ENCODE assay signal across 8 mouse cellular contexts in genomic region chr3:95905146-95905939, GRCm38 (mm10). TPM values are rescaled to one million over a fixed set of nuclear protein-coding genes. Genes with fewer than 3 reads are reported as not detected.
DNase-seq lines count a peak whose midpoint lies in the region; ATAC-seq lines count a peak whose summit lies in the region.

No protein-coding gene starts in this region.

- intact Hi-C loops in left cerebral cortex, postnatal 4 days (cut with DNase I) = no loop called here
- intact Hi-C loops in left cerebral cortex, postnatal 25 days (cut with DNase I) = no loop called here

- under 1% methylated on average over 18 of the region's 18 CpGs for WGBS in heart, embryonic 15.5 days

- peak overlapping the region; percentile 47 for H3K4me3 ChIP-seq in heart, embryonic 15.5 days

- peak overlapping the region; percentile 56 for H3K9ac ChIP-seq in heart, embryonic 15.5 days

- H3K4me1 ChIP-seq in heart, embryonic 15.5 days (replicated peaks) = peaks cover 43% of the 10 kb centered on the region

- no peaks in the 10 kb centered on the region for H3K9me3 ChIP-seq in heart, embryonic 15.5 days (replicated peaks)

- H3K27ac ChIP-seq in heart, embryonic 15.5 days = peak overlapping the region; percentile 87

- no peaks in the 10 kb centered on the region for H3K36me3 ChIP-seq in heart, embryonic 15.5 days

- peak; percentile 43 for DNase-seq in left cerebral cortex, postnatal 4 days
- DNase-seq in left cerebral cortex, postnatal 25 days (ENCODE audit: low spot score in 2 of 2) = no peak
- DNase-seq in embryo, embryonic 10 days (ENCODE audit: low spot score) = peak; percentile 84
- peak; percentile 59 to 63 for DNase-seq in kidney, postnatal 36 days
- peak; percentile 67 for DNase-seq in lung, postnatal 25 days (ENCODE audit: low spot score)
- peak; percentile 67 for DNase-seq in testis, postnatal 10 days (ENCODE audit: low spot score)
- no peak for DNase-seq in urinary bladder, postnatal 25 days (ENCODE audit: low spot score)

- H3K4me2 ChIP-seq in heart, embryonic 15.5 days = peak overlapping the region; percentile 77

- ATAC-seq in heart, embryonic 15.5 days (replicated peaks; ENCODE audit: insufficient number of reproducible peaks, insufficient read depth, low FRiP score, low read depth) = peak; percentile 32; the same call in 1 of the 2 replicates

- no peaks in the 10 kb centered on the region for H3K27me3 ChIP-seq in heart, embryonic 15.5 days

RNA-seq across cellular contexts. Expression of gene Car14, which starts 0.9 kb away (rescaled TPM):
- total RNA-seq in left cerebral cortex, postnatal 4 days (2021) = 1 to 10 TPM; 2.4 to 2.5 TPM
- 10 to 100 TPM in 1 of 2 experiments, 1 to 10 TPM in 1; 9.3 to 10.1 TPM for total RNA-seq in left cerebral cortex, postnatal 25 days (2021)
- polyA plus RNA-seq in heart, embryonic 15.5 days (2015; fragmentation: Nextera tagmentation; extraction: Ambion mirVana) = 46.9 and 55.7 TPM in 2 replicates

RNA-seq across cellular contexts. Expression of gene Aph1a, which starts 11.6 kb away (rescaled TPM):
- 100 to 1,000 TPM in 1 of 2 experiments, 10 to 100 TPM in 1; 91.1 to 101 TPM for total RNA-seq in left cerebral cortex, postnatal 4 days (2021)
- total RNA-seq in left cerebral cortex, postnatal 25 days (2021) = 10 to 100 TPM; 69.0 to 78.5 TPM
- 33.3 and 35.8 TPM in 2 replicates for polyA plus RNA-seq in heart, embryonic 15.5 days (2015; fragmentation: Nextera tagmentation; extraction: Ambion mirVana)

RNA-seq across cellular contexts. Expression of gene BC028528, which starts 13.5 kb away (rescaled TPM):
- 10 to 100 TPM in 1 of 2 experiments, 1 to 10 TPM in 1; 6.8 to 10.8 TPM for total RNA-seq in left cerebral cortex, postnatal 4 days (2021)
- total RNA-seq in left cerebral cortex, postnatal 25 days (2021) = 1 to 10 TPM; 4.5 to 5.8 TPM
- polyA plus RNA-seq in heart, embryonic 15.5 days (2015; fragmentation: Nextera tagmentation; extraction: Ambion mirVana) = 38.4 and 43.5 TPM in 2 replicates

RNA-seq across cellular contexts. Expression of gene Ciart, which starts 23.3 kb away (rescaled TPM):
- total RNA-seq in left cerebral cortex, postnatal 4 days (2021) = 1 to 10 TPM; 5.6 to 6.9 TPM
- 10 to 100 TPM; 13.0 to 21.3 TPM for total RNA-seq in left cerebral cortex, postnatal 25 days (2021)
- polyA plus RNA-seq in heart, embryonic 15.5 days (2015; fragmentation: Nextera tagmentation; extraction: Ambion mirVana) = 3.6 and 4.7 TPM in 2 replicates

RNA-seq across cellular contexts. Expression of gene Anp32e, which starts 23.7 kb away (rescaled TPM):
- total RNA-seq in left cerebral cortex, postnatal 4 days (2021) = 10 to 100 TPM; 90.4 to 98.0 TPM
- total RNA-seq in left cerebral cortex, postnatal 25 days (2021) = 100 to 1,000 TPM in 1 of 2 experiments, 10 to 100 TPM in 1; 95.1 to 109 TPM
- 183 and 187 TPM in 2 replicates for polyA plus RNA-seq in heart, embryonic 15.5 days (2015; fragmentation: Nextera tagmentation; extraction: Ambion mirVana)

Comparison
In these comparisons a context has a peak if more than half of its experiments do, and no peak if none do; other contexts are left out.
1. DNase-seq: peak in left cerebral cortex, postnatal 4 days (single experiment), embryo, embryonic 10 days (single experiment), kidney, postnatal 36 days (2 of 2), lung, postnatal 25 days (single experiment) and testis, postnatal 10 days (single experiment); none in left cerebral cortex, postnatal 25 days (0 of 2) and urinary bladder, postnatal 25 days (single experiment).